In the genomic region with DNA sequence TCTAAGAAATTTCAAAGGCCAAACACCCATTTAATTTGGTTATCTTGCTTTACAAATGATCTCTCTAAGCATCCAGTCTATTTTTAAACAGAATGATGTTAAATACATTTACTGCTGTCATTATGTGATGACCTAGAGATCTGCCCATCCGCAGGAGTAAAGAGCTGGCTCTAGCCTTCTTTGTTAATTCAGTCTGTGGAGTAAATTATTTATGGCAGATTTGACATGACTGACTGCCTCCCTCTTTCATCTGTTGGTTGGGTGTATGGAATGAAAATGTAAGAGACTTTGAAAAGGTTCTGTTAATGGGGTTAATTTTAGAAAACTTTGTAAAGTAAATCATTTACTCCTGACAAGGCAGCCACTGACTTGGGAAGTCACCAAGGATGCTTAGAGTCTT, we compare ENCODE assay signal across 18 mouse cellular contexts.
"Had no signal": no experiment of that assay in that cellular context is flagged by ENCODE, and none has a peak within 500 bp of the region (broad histone marks: within the 10 kb centered on the region; RNA-seq: fewer than 3 reads in every experiment).

No protein-coding gene starts in this region.

- DNase-seq: liver, postnatal 0 days; lung, adult 2 months; lung, postnatal 14 days; lung, postnatal 36 days; right cerebral cortex, postnatal 14 days; thymus, adult 2 months; thymus, postnatal 25 days; thymus, postnatal 4 days had no signal

- H3K9ac ChIP-seq: liver, postnatal 0 days; lung, embryonic 15.5 days; midbrain, embryonic 13.5 days; midbrain, embryonic 15.5 days; neural tube, embryonic 12.5 days; stomach, embryonic 15.5 days had no signal

- H3K9me3 ChIP-seq: lung, embryonic 15.5 days; megakaryocyte, embryonic 14.5 days; midbrain, embryonic 13.5 days; midbrain, embryonic 15.5 days; neural tube, embryonic 12.5 days; stomach, embryonic 15.5 days had no signal

- H3K4me3 ChIP-seq: lung, embryonic 15.5 days; megakaryocyte, embryonic 14.5 days; midbrain, embryonic 13.5 days; midbrain, embryonic 15.5 days; neural tube, embryonic 12.5 days; stomach, embryonic 15.5 days had no signal

- H3K4me2 ChIP-seq: lung, embryonic 15.5 days; midbrain, embryonic 11.5 days; midbrain, embryonic 13.5 days; midbrain, embryonic 15.5 days; neural tube, embryonic 12.5 days; stomach, embryonic 15.5 days had no signal

- H3K27ac ChIP-seq: lung, embryonic 15.5 days; macrophage; midbrain, embryonic 13.5 days; midbrain, embryonic 15.5 days; neural tube, embryonic 12.5 days; stomach, embryonic 15.5 days; stomach, postnatal 0 days had no signal

- H3K4me1 ChIP-seq: lung, embryonic 15.5 days; megakaryocyte, embryonic 14.5 days; midbrain, embryonic 13.5 days; midbrain, embryonic 15.5 days; neural tube, embryonic 12.5 days; stomach, embryonic 15.5 days had no signal

- H3K36me3 ChIP-seq: lung, embryonic 15.5 days; midbrain, embryonic 13.5 days; midbrain, embryonic 15.5 days; neural tube, embryonic 12.5 days; stomach, embryonic 15.5 days had no signal

- ATAC-seq: liver, postnatal 0 days; lung, postnatal 0 days; midbrain, embryonic 13.5 days; midbrain, embryonic 15.5 days had no signal

- H3K27me3 ChIP-seq: lung, embryonic 15.5 days; midbrain, embryonic 15.5 days had no signal
